Mouse (Mus musculus): ENCODE results near the gene Carmil2.

The Carmil2 gene

DNA sequence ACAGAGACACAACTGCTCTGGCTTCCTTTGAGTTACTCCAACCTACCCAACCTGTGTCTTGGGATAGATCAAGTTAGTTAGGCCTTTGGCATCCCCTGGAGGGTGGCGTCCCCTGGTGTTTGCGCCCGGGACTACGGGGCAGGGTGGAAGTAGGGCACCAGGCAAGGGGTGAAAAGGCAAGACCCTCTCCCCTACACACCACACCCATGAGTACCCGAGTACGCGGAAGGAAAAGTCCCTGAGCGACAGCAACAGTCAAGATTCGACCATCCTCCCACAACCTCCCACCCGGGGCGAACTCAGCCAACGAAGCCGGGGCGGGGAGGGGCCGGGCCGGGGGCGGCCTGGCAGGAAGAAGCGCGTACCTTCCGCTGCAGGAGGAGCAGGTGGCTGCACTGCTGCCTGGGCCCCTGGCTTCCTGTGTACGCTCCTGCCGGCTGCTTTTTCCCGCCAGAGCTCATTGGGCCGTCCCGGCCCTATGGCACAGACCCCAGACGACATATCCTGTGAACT lies at the start of gene Carmil2:
Gene Carmil2, plus strand, starts transcription at position 479 of the 513 bp plus-strand sequence.
- DNase-seq (ENCODE audit: low read depth), result peak; percentile 60

- DNase-seq (ENCODE audit: low read depth), result peak; percentile 56
These were observed 49.0 kb upstream of the Carmil2 start, which contains the start of gene Agrp for GRCm38 (mm10) chr8:105636963-105637510. Gene Agrp, minus strand, starts transcription at chr8:105637393.

- peak; percentile 71 for DNase-seq (ENCODE audit: low read depth)
These were observed 48.5 kb upstream of the Carmil2 start for GRCm38 (mm10) chr8:105637601-105638041.

- DNase-seq (ENCODE audit: low read depth), result no peak
These were observed 47.6 kb upstream of the Carmil2 start for GRCm38 (mm10) chr8:105638510-105638909.

DNA sequence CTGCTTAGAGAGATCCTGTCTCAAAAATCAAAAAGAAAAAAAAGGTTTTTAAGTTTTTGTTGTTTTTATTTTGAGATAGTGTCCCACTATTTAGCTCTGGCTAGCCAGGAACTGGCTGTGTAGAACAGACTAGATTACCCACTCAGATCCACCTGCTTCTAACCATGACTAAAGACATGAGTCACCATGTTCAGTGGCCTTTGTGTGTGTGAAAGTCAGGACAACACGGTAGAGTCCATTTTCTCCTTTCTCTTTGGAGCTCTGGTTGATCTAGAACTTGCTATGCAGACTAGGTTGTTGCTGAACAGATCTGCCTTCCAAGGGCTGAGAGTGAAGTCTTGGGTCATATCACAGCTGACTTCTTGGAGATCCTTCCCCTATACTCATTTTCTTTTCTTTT lies 46.2 kb upstream of the Carmil2 start:
- DNase-seq (ENCODE audit: low read depth), result no peak

GRCm38 (mm10) chr8:105640511-105640910 lies 45.6 kb upstream of the Carmil2 start:
- DNase-seq (ENCODE audit: low read depth), result peak; percentile 80

DNA sequence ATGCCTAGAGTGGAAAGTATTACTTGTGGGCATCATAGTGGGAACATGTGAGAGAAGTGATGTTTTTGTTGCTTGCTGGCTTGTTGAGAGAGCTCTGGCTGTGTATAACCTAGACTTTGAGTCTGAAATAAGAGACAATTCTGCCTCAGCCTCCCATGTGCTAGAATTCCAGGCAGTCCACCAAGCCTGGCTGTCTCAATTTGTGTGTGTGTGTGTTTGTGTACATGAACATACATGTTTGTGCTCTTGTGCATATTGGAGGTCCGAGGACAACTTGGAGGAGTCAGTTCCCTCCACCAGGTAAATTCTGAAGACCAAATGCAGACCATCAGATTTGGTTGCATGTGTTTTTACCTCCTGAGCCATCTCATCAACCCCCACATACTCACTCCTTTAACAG lies 40.9 kb upstream of the Carmil2 start:
- DNase-seq (ENCODE audit: low read depth), result no peak

DNA sequence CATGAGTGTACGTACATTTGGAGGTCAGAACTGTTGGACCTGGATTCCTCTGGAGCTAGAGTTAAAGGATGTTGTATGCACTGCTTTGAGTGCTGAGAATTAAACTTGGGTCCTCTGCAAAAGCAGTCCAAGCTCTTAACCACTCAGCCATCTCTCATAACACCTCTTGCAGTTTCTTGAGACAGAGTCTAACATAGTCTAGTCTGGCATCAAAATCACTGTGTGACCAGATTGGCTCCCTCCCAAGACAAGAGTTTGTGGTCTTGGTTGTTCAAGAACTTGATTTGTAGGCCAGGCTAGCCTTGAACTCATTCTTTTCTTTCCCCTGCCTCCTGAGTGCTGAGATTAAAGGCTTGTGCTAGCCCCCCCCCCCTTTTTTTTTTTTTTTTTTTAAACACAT lies 37.1 kb upstream of the Carmil2 start:
- peak; percentile 21 for DNase-seq (ENCODE audit: low read depth)

GRCm38 (mm10) chr8:105657641-105658040 lies 28.4 kb upstream of the Carmil2 start:
- DNase-seq (ENCODE audit: low read depth), result no peak

GRCm38 (mm10) chr8:105661167-105661566 lies 24.9 kb upstream of the Carmil2 start:
- DNase-seq (ENCODE audit: low read depth), result peak; percentile 70

DNA sequence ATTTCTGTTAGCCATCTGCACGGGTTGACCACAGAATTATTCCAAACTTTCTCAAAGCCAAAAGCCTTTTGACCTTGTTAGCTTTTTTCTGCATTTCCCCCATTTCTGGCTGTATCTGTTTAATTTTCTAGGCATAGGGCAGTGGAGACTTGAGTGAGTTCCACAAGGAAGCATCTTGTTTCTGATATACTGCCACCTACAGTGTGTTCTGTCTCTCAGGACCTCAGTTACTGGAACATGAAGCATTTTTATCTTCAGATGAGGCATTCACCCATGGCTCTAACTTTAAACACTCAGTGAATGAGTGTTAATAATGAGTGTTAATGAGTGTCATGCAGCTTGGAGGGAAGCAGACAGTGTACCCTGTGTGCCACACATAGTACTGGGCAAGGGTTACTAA lies 8.2 kb upstream of the Carmil2 start:
- DNase-seq (ENCODE audit: low read depth), result peak; percentile 44

DNA sequence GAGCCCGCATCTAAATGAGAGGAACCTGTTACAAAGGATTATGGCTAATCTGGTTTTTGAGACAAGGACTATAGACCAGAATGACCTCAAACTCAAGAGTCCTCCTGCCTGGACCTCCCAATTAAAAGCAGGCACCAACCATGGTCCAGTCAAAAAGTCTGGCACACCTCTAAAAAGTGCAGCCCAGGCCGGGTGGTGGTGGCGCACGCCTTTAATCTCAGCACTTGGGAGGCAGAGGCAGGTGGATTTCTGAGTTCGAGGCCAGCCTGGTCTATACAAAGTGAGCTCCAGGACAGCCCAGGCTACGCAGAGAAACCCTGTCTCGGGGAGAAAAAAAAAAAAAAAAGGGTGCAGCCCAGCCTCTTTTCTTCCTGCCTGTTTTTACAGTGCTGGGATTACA lies 749 bp upstream of the Carmil2 start:
- DNase-seq (ENCODE audit: low read depth), result no peak

- no peak for DNase-seq (ENCODE audit: low read depth)
These were observed 477 bp downstream of the Carmil2 start for GRCm38 (mm10) chr8:105686551-105686950.

DNA sequence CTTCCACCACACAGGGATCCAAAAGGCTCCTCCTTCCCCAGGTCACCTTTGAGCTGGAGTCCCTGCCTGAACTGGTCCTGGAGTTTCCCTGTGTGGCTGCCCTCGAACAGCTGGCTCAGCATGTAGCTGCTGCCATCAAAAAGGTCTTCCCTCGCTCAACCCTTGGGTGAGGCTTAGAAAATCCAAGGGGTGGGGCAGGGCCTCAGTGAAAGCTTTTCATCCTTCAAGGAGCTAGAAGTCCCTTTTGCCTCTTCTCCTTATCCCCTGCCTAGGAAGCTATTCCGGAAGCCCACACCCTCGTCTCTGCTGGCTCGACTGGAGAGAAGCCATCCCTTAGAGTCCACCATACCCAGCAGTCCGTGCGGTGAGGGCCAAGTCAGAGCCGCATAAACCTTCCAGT lies 1.4 kb downstream of the Carmil2 start:
- DNase-seq (ENCODE audit: low read depth), result no peak

GRCm38 (mm10) chr8:105688242-105688752 lies 2.2 kb downstream of the Carmil2 start:
- no peak for DNase-seq (ENCODE audit: low read depth)

DNA sequence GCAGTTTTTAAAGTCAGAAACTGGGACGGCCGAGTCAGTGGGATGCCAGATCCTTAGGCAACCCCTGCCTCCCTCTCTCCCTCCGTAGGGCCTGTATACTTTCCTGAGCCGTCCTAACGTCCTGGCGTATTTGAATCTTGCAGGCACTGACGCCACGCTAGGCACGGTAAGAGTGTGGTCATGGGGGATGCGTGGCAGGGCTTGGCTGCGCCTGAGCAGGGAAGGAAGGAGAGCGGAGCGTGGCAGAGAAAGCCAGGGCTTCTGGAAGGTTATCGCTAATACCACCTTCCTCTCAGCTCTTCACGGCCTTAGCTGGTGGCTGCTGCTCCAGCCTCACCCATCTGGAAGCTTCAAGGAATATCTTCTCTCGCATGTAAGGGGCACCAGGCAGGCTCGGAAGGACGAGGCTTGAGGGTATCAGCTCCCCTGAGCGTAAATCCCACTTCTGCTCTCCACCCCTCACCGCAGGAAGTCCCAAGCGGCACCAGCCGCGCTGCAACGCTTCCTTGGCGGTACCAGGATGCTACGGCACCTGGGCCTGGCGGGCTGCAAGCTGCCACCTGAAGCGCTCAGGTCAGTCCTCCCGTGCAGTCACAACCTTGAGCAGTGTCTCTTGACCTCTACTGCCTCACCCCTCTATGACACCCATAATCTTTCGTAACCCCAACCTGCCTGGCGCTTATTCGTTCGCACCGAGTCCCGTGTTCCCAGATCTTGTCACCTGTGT lies 3.3 kb downstream of the Carmil2 start:
- DNase-seq (ENCODE audit: low read depth), result no peak

DNA sequence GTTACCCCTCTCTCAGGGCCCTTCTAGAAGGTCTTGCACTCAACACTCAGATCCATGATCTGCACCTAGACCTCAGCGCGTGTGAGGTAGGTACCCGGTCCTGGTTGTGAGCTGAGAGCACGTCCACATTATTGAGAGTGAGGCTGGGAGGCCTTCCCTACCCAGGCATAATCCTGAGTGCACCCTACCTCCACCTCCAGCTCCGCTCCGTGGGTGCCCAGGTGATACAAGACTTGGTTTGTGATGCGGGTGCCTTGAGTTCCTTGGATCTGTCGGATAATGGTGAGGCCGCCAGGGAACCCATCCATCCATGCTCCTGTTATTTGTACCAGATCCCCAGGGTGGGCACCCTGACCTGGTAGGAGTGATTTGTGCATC lies 3.9 kb downstream of the Carmil2 start:
- DNase-seq (ENCODE audit: low read depth), result no peak

GRCm38 (mm10) chr8:105690978-105691377 lies 4.9 kb downstream of the Carmil2 start:
- no peak for DNase-seq (ENCODE audit: low read depth)

GRCm38 (mm10) chr8:105692449-105693182 lies 6.5 kb downstream of the Carmil2 start:
- DNase-seq (ENCODE audit: low read depth), result no peak

DNA sequence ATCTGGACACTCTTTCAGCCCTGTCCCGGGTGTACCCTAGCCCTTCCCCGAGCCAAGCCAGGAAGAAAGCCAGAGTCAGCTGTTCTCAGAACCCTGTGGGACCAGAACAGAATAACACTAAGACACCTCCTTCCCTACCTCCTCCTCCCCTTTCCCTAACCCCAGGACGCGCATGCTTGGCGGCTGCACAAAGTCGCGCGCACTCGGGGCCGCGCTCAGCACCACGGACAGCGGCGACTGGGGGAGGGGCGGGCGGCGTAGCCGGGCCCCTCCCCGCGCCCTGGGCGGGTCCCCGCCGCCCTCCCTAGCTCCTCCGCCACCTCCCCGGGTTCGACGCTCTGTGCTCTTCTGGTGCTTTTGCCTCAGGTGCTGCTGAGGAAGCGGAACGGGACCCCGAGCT lies 7.6 kb downstream of the Carmil2 start:
- DNase-seq (ENCODE audit: low read depth), result peak; percentile 52

GRCm38 (mm10) chr8:105694051-105694799 lies 8.2 kb downstream of the Carmil2 start:
- no peak for DNase-seq (ENCODE audit: low read depth)
